Mouse (Mus musculus) thymus, postnatal 0 days (tissue): Measurements from ENCODE around the gene Dctn2. TPM values are rescaled to one million over a fixed set of nuclear protein-coding genes. Genes with fewer than 3 reads are reported as not detected.
"Not testable (repeated sequence)": the region's sequence is repeated elsewhere in the genome, so short reads cannot be mapped to it uniquely, and the experiment has no call there.

ENCODE experiments used
- DNase-seq: peaks from one replicate; pipeline ENCODE4 v3.0.0-alpha.2; 2015; ENCODE audit warnings: low spot score
- polyA plus RNA-seq: library from polyadenylated mRNA; unstranded; fragments of >200 nt; fragmentation: Nextera tagmentation; extraction: Ambion mirVana; gene quantifications from 2 replicates; pipeline ENCODE4 v1.2.1, GENCODE M21; 2015

Dctn2 gene
- polyA plus RNA-seq, 1 experiment from 2014 or later = 138 TPM

- peak; percentile 92 for DNase-seq
Measured at GRCm38 (mm10) chr10:127288800-127289572, 22.8 kb downstream of the Dctn2 start, which contains the start of gene Mbd6. Gene Mbd6 (minus strand): TSS chr10:127289018.

- DNase-seq = peak; percentile 43
Measured at GRCm38 (mm10) chr10:127289573-127290191, 23.5 kb downstream of the Dctn2 start.

GRCm38 (mm10) chr10:127290307-127290929 is 24.2 kb downstream of the Dctn2 start:
- peak; percentile 99 for DNase-seq

- DNase-seq = peak; percentile 62
Measured at GRCm38 (mm10) chr10:127290930-127291880, 25.0 kb downstream of the Dctn2 start.

GRCm38 (mm10) chr10:127291881-127292638 is 25.9 kb downstream of the Dctn2 start:
- DNase-seq = peak; percentile 23

- DNase-seq = no peak
Measured at GRCm38 (mm10) chr10:127292987-127293538, 26.9 kb downstream of the Dctn2 start.

- DNase-seq = no peak
Measured at GRCm38 (mm10) chr10:127293590-127294113, 27.5 kb downstream of the Dctn2 start.

- DNase-seq = no peak
Measured at GRCm38 (mm10) chr10:127294895-127295510, 28.8 kb downstream of the Dctn2 start.

- DNase-seq = no peak
Measured at GRCm38 (mm10) chr10:127295986-127296794, 30.0 kb downstream of the Dctn2 start.

GRCm38 (mm10) chr10:127297015-127297871 is 31.1 kb downstream of the Dctn2 start:
- DNase-seq = no peak

- no peak for DNase-seq
Measured at GRCm38 (mm10) chr10:127300361-127300760, 34.2 kb downstream of the Dctn2 start.

- DNase-seq = no peak
Measured at GRCm38 (mm10) chr10:127303136-127303535, 37.0 kb downstream of the Dctn2 start.

GRCm38 (mm10) chr10:127309167-127309566 is 43.0 kb downstream of the Dctn2 start:
- not testable (repeated sequence) for DNase-seq

- peak; percentile 47 for DNase-seq
Measured at GRCm38 (mm10) chr10:127310523-127311475, 44.6 kb downstream of the Dctn2 start.

GRCm38 (mm10) chr10:127311476-127312355 is 45.5 kb downstream of the Dctn2 start, which contains the start of gene Mars:
Gene Mars (minus strand): TSS chr10:127311786.
- DNase-seq = peak; percentile 95
